Mouse (Mus musculus): ENCODE results near the gene Jhy. TPM values are rescaled to one million over a fixed set of nuclear protein-coding genes. Genes with fewer than 3 reads are reported as not detected.

Gene Jhy
- polyA plus RNA-seq, 1 experiment from 2014 or later: 0.20 TPM

DNA sequence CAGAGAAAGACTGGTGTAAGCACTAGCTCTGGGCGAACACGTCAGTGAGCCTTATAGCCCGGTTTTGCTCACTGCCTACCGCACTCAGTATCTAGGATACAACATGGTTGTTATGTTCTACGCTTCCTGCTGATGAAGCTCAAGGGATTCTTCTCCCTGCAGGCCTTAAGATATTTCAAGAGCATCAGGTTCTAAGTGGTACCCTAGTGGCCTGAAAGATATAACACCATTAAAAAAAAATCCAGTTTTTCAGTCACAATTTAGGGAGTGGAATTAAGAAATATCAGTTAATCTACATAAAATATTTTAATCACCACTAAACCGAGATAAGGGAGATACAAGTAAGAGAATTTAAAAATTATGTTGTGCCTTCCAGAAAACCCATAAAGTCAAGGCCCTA is 15.4 kb downstream of the Jhy start:
- Histone ChIP-seq H3K27ac (ENCODE audit: low read length) (no peak overlapping the region), H3K9ac (replicated peaks; ENCODE audit: low read depth, low read length) (no peak overlapping the region), H3K27me3 (ENCODE audit: control insufficient read depth, insufficient read depth, low read length) (no peaks in the 10 kb centered on the region), H3K4me3 (ENCODE audit: low read depth, low read length) (no peak overlapping the region), H3K4me1 (ENCODE audit: control insufficient read depth, insufficient read depth, low read length) (no peaks in the 10 kb centered on the region), H3K36me3 (ENCODE audit: control insufficient read depth, insufficient read depth, low read length) (no peaks in the 10 kb centered on the region), H3K4me2 (replicated peaks; ENCODE audit: low read depth, low read length) (no peak overlapping the region), H3K9me3 (ENCODE audit: control insufficient read depth, low read depth, low read length) (no peaks in the 10 kb centered on the region)
- no peak for ATAC-seq (ENCODE audit: insufficient number of reproducible peaks, insufficient read depth, low FRiP score, low read depth)
- 89% methylated on average over 6 of the region's 6 CpGs for WGBS

DNA sequence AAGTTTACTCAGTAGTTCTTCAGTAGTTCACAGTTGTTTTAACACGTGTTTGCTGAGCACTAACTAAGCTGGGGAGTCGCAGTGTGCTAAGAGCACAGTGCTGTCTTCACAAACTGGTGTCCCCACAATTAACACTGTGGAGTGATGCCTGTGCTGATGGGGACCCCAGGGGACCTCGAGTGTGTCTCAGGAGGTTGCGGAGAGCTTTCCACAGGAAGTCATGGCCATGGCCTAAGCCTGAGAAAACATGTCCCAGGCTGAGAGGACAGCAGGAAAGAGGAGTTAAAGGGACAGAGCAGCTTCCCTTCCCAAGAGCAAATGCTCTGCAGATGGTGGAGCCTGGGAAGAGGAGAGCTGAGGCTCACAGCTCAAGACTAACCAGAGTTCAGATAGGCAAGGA is 16.8 kb downstream of the Jhy start:
- Histone ChIP-seq H3K4me1 (ENCODE audit: control insufficient read depth, insufficient read depth, low read length) (no peaks in the 10 kb centered on the region), H3K9me3 (ENCODE audit: control insufficient read depth, low read depth, low read length) (no peaks in the 10 kb centered on the region), H3K4me3 (ENCODE audit: low read depth, low read length) (no peak overlapping the region), H3K36me3 (ENCODE audit: control insufficient read depth, insufficient read depth, low read length) (no peaks in the 10 kb centered on the region), H3K27ac (ENCODE audit: low read length) (no peak overlapping the region), H3K27me3 (ENCODE audit: control insufficient read depth, insufficient read depth, low read length) (no peaks in the 10 kb centered on the region), H3K9ac (replicated peaks; ENCODE audit: low read depth, low read length) (no peak overlapping the region), H3K4me2 (replicated peaks; ENCODE audit: low read depth, low read length) (no peak overlapping the region)
- no peak for ATAC-seq (ENCODE audit: insufficient number of reproducible peaks, insufficient read depth, low FRiP score, low read depth)
- WGBS: 55% methylated on average over 4 of the region's 4 CpGs

DNA sequence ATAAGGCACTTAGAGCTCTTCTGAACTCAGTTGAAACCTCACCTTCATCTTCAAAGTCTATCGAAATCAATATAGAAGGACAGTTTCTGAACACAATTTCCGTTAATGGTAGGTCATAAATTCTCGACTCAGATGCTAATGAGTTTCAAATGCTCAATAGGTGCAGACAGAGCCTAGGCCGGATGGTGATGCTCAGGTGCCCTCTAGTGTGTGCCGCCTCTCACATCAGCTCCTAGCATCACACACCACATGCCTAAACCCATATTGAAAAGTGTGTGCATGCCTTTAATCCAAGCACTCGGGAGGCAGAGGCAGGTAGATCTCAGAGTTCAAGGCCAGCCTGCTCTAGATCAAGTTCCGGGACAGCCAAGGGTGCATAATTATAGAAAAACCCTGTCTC is 26.5 kb downstream of the Jhy start:
- 73% methylated on average over 7 of the region's 7 CpGs for WGBS
- Histone ChIP-seq H3K27ac (ENCODE audit: low read length) (no peak overlapping the region), H3K36me3 (ENCODE audit: control insufficient read depth, insufficient read depth, low read length) (no peaks in the 10 kb centered on the region), H3K4me2 (replicated peaks; ENCODE audit: low read depth, low read length) (no peak overlapping the region), H3K4me3 (ENCODE audit: low read depth, low read length) (no peak overlapping the region), H3K9ac (replicated peaks; ENCODE audit: low read depth, low read length) (no peak overlapping the region), H3K27me3 (ENCODE audit: control insufficient read depth, insufficient read depth, low read length) (no peaks in the 10 kb centered on the region), H3K4me1 (ENCODE audit: control insufficient read depth, insufficient read depth, low read length) (no peaks in the 10 kb centered on the region), H3K9me3 (ENCODE audit: control insufficient read depth, low read depth, low read length) (no peaks in the 10 kb centered on the region)
- ATAC-seq (ENCODE audit: insufficient number of reproducible peaks, insufficient read depth, low FRiP score, low read depth): no peak

DNA sequence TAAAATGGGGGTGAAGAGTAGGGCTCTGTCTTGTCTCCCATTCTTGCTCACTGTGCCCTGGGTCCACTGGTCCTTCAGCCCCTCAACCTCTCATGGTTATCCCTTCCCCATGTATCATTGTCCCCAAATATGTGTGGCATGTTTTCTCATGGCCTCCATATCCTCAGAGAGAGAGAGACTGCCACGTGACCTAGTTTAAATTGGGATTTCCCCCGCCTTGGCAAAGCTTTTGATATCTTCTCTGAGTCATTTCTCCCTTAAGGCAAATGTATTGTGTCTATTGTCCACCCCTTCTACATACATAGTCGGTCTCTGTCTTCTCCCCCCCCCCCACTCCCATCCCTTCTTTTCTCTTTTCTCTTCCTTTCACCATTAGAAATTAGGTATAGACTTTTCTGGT is 30.6 kb downstream of the Jhy start:
- H3K4me1 ChIP-seq (ENCODE audit: control insufficient read depth, insufficient read depth, low read length): no peaks in the 10 kb centered on the region
- no peaks in the 10 kb centered on the region for H3K27me3 ChIP-seq (ENCODE audit: control insufficient read depth, insufficient read depth, low read length)
- ATAC-seq (ENCODE audit: insufficient number of reproducible peaks, insufficient read depth, low FRiP score, low read depth): no peak
- WGBS: 62% methylated on average over 3 of the region's 3 CpGs
- no peak overlapping the region for H3K27ac ChIP-seq (ENCODE audit: low read length)
- H3K9me3 ChIP-seq (ENCODE audit: control insufficient read depth, low read depth, low read length): no peaks in the 10 kb centered on the region
- H3K4me2 ChIP-seq (replicated peaks; ENCODE audit: low read depth, low read length): no peak overlapping the region
- no peaks in the 10 kb centered on the region for H3K36me3 ChIP-seq (ENCODE audit: control insufficient read depth, insufficient read depth, low read length)
- no peak overlapping the region for H3K9ac ChIP-seq (replicated peaks; ENCODE audit: low read depth, low read length)
- no peak overlapping the region for H3K4me3 ChIP-seq (ENCODE audit: low read depth, low read length)

DNA sequence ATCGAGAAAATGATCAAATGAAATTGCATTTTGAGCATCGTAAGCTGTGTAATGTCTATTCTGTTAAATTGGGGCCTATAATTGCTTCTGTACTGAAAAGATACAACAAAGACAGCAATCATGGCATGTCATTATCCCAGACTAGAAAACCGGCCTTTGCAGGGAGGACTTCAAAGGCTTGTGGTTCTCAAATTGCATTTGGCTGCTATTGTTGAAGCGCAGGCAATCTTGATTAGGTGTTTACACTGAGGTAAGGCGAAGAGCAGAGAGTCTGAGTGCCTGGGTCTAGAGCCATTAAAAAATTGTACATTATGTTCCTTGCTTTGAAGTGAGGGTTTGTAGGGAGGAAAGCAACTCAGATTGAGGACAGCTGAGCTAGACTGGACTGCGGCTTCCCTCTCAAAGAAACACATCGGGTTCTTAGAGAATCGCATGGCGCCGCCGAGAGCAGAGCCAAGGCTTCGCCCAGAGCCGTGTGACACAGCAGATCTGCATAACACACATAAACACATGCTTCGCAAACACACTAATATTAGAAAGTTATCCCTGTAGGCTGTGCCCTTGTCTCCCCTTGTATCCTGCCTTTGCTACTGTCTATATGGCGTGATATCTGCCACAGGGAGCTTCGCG is 36.5 kb downstream of the Jhy start:
- no peak overlapping the region for H3K27ac ChIP-seq (ENCODE audit: low read length)
- no peak overlapping the region for H3K4me3 ChIP-seq (ENCODE audit: low read depth, low read length)
- no peaks in the 10 kb centered on the region for H3K9me3 ChIP-seq (ENCODE audit: control insufficient read depth, low read depth, low read length)
- no peaks in the 10 kb centered on the region for H3K4me1 ChIP-seq (ENCODE audit: control insufficient read depth, insufficient read depth, low read length)
- ATAC-seq (ENCODE audit: insufficient number of reproducible peaks, insufficient read depth, low FRiP score, low read depth): no peak
- no peak overlapping the region for H3K4me2 ChIP-seq (replicated peaks; ENCODE audit: low read depth, low read length)
- H3K36me3 ChIP-seq (ENCODE audit: control insufficient read depth, insufficient read depth, low read length): no peaks in the 10 kb centered on the region
- WGBS: 72% methylated on average over 17 of the region's 17 CpGs
- no peak overlapping the region for H3K9ac ChIP-seq (replicated peaks; ENCODE audit: low read depth, low read length)
- H3K27me3 ChIP-seq (ENCODE audit: control insufficient read depth, insufficient read depth, low read length): no peaks in the 10 kb centered on the region

DNA sequence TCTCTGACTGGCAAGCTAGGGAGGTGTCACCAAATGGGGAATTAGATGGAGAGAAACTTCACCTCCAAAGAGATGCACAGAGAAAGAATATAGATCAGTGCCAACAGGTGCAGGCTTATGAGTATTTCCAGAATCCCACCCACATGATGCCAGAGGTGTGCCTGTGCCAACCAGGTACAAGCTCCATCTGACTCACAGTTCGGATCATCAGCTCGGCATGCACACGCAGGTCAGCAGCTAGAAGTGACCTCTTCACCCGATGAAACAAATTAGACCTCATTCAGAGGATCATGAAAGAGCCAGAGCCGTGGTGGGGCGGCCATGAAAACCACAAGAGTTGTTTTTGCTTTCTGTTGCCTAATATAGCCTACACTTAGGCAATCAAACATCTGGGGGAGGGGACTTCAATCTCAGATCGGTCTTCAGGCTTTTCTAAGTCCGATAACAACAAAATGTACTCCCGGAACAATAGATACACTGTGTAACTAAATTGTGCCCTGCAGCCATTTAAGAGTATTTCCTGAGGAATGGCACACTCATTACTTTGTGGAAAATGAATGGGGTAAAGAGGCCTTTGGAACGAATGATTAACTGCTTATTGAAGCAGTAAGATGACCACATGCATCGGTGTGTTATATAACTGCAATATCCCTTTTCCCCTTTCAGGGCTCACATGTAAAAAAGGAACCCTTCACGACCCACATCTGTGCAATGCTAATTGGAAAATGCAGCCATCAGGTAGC is 45.9 kb downstream of the Jhy start:
- H3K4me3 ChIP-seq (ENCODE audit: low read depth, low read length): no peak overlapping the region
- 67% methylated on average over 12 of the region's 12 CpGs for WGBS
- H3K4me2 ChIP-seq (replicated peaks; ENCODE audit: low read depth, low read length): no peak overlapping the region
- H3K4me1 ChIP-seq (ENCODE audit: control insufficient read depth, insufficient read depth, low read length): no peaks in the 10 kb centered on the region
- H3K27me3 ChIP-seq (ENCODE audit: control insufficient read depth, insufficient read depth, low read length): no peaks in the 10 kb centered on the region
- no peak overlapping the region for H3K27ac ChIP-seq (ENCODE audit: low read length)
- no peak for ATAC-seq (ENCODE audit: insufficient number of reproducible peaks, insufficient read depth, low FRiP score, low read depth)
- H3K9me3 ChIP-seq (ENCODE audit: control insufficient read depth, low read depth, low read length): no peaks in the 10 kb centered on the region
- no peak overlapping the region for H3K9ac ChIP-seq (replicated peaks; ENCODE audit: low read depth, low read length)
- H3K36me3 ChIP-seq (ENCODE audit: control insufficient read depth, insufficient read depth, low read length): no peaks in the 10 kb centered on the region

DNA sequence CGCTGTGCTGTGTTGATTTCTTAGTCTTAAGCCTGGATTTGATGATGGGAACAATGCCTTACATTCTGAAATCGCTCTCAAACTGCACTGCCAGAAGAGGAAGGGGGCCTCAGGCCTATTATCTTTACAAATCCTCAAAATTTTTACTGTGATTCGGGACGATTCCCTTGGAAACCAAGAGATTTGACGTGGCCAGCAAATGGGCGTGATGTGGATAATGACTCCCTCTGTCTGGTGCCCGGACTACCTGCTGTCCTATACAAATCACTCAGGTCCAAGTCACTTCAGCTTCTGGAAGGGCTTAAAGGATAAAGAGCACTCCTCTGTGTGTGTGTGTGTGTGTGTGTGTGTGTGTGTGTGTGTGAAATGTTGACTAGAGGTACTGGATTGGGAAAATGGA is 55.0 kb downstream of the Jhy start:
- ATAC-seq (ENCODE audit: insufficient number of reproducible peaks, insufficient read depth, low FRiP score, low read depth): no peak
- no peaks in the 10 kb centered on the region for H3K9me3 ChIP-seq (ENCODE audit: control insufficient read depth, low read depth, low read length)
- no peak overlapping the region for H3K27ac ChIP-seq (ENCODE audit: low read length)
- H3K36me3 ChIP-seq (ENCODE audit: control insufficient read depth, insufficient read depth, low read length): no peaks in the 10 kb centered on the region
- H3K27me3 ChIP-seq (ENCODE audit: control insufficient read depth, insufficient read depth, low read length): no peaks in the 10 kb centered on the region
- WGBS: 79% methylated on average over 7 of the region's 7 CpGs
- H3K9ac ChIP-seq (replicated peaks; ENCODE audit: low read depth, low read length): no peak overlapping the region
- H3K4me1 ChIP-seq (ENCODE audit: control insufficient read depth, insufficient read depth, low read length): no peaks in the 10 kb centered on the region
- H3K4me3 ChIP-seq (ENCODE audit: low read depth, low read length): no peak overlapping the region
- no peak overlapping the region for H3K4me2 ChIP-seq (replicated peaks; ENCODE audit: low read depth, low read length)

DNA sequence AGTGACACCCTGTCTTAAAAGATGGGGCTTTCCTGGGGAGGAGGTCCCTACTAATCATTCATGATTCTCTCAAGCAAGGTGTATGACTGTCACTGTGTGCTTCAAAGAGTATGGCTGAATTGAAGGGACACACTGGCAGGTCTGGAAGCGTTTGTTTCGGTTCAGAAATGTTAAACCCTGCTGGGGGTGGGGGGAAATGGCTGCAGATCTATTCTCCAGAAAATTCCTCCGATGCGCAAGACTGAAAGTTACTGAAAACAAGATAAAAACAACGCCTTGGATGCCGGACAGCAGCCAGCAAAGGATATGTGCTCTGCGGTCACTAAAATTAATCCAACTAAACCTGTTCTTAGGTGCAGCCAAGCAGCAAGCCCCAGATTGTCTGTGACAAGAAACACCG is 55.5 kb downstream of the Jhy start:
- Histone ChIP-seq H3K9ac (replicated peaks; ENCODE audit: low read depth, low read length) (no peak overlapping the region), H3K4me1 (ENCODE audit: control insufficient read depth, insufficient read depth, low read length) (no peaks in the 10 kb centered on the region), H3K9me3 (ENCODE audit: control insufficient read depth, low read depth, low read length) (no peaks in the 10 kb centered on the region), H3K4me3 (ENCODE audit: low read depth, low read length) (no peak overlapping the region), H3K27ac (ENCODE audit: low read length) (no peak overlapping the region), H3K4me2 (replicated peaks; ENCODE audit: low read depth, low read length) (no peak overlapping the region), H3K36me3 (ENCODE audit: control insufficient read depth, insufficient read depth, low read length) (no peaks in the 10 kb centered on the region), H3K27me3 (ENCODE audit: control insufficient read depth, insufficient read depth, low read length) (no peaks in the 10 kb centered on the region)
- WGBS: 77% methylated on average over 8 of the region's 8 CpGs
- no peak for ATAC-seq (ENCODE audit: insufficient number of reproducible peaks, insufficient read depth, low FRiP score, low read depth)

DNA sequence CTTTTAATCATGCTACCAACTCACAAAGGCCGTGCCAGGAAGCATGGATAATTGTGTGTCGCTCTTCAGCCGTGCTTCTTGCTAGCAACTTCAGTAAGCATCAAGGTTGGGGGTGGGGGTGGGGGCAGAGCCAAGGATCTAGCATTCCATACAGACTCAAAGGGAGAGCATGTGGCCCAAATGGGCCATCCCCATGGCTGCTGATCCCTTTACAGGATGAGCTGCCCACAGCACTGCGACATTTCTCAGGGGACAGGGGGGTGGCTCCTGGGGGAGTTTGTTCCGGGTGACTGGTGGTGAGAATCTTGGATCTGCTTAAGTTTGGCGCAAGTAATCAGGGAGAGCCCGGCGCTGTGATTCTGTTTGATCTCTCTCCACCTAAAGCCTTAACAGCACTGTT is 56.5 kb downstream of the Jhy start:
- Histone ChIP-seq H3K9ac (replicated peaks; ENCODE audit: low read depth, low read length) (no peak overlapping the region), H3K9me3 (ENCODE audit: control insufficient read depth, low read depth, low read length) (no peaks in the 10 kb centered on the region), H3K27ac (ENCODE audit: low read length) (no peak overlapping the region), H3K27me3 (ENCODE audit: control insufficient read depth, insufficient read depth, low read length) (no peaks in the 10 kb centered on the region), H3K4me2 (replicated peaks; ENCODE audit: low read depth, low read length) (no peak overlapping the region), H3K36me3 (ENCODE audit: control insufficient read depth, insufficient read depth, low read length) (no peaks in the 10 kb centered on the region), H3K4me1 (ENCODE audit: control insufficient read depth, insufficient read depth, low read length) (no peaks in the 10 kb centered on the region), H3K4me3 (ENCODE audit: low read depth, low read length) (no peak overlapping the region)
- WGBS: 44% methylated on average over 8 of the region's 8 CpGs
- ATAC-seq (ENCODE audit: insufficient number of reproducible peaks, insufficient read depth, low FRiP score, low read depth): no peak

Measured in stomach, embryonic 14.5 days (tissue).